Mouse (Mus musculus): Measurements from ENCODE around the gene Slc35e2. TPM values are rescaled to one million over a fixed set of nuclear protein-coding genes. Genes with fewer than 3 reads are reported as not detected.

Gene Slc35e2
- polyA plus RNA-seq, 1 experiment = 20.2 TPM

DNA sequence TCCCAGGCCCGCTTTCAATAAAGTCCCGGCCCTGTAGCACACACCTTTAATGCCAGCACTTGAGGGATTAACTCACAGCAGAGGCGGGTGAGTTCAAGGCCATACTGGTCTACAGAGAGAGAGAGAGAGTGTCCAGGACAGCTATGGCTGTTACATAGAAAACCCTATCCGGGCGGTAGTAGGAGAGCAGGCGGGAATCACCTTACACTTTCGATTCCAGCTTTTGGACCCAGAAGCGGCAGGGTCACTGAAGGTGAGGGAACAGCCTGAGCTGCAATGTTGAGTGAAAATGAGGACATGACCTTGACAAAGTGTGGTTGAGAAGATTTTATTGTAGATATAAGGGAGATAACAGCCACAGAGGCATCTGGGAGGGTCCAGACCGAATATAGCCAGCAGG lies 27.3 kb upstream of the Slc35e2 start:
- H3K27ac ChIP-seq (ENCODE audit: insufficient read depth, low read length) = no peak overlapping the region
- H3K9ac ChIP-seq (ENCODE audit: low read depth, poor library complexity, severe bottlenecking) = no peak overlapping the region
- TF ChIP-seq EP300 (IDR thresholded peaks at IDR 0.05; ENCODE audit: insufficient read depth, low read depth, low read length) = no peak
- no peak for TF ChIP-seq CTCF (IDR thresholded peaks at IDR 0.05; ENCODE audit: low read depth, low read length)
- TF ChIP-seq POLR2A (IDR thresholded peaks at IDR 0.05; ENCODE audit: insufficient read depth, low read length) = no peak
- H3K4me1 ChIP-seq (ENCODE audit: control insufficient read depth, insufficient read depth, low read length) = no peaks in the 10 kb centered on the region
- H3K9me3 ChIP-seq (replicated peaks; ENCODE audit: control insufficient read depth, insufficient read depth, low read length, poor library complexity, severe bottlenecking) = no peaks in the 10 kb centered on the region
- H3K27me3 ChIP-seq (ENCODE audit: control insufficient read depth, insufficient read depth, low read length, poor library complexity, severe bottlenecking) = no peaks in the 10 kb centered on the region
- peaks cover 3% of the 10 kb centered on the region for H3K36me3 ChIP-seq (ENCODE audit: control insufficient read depth, insufficient read depth, low read length, poor library complexity, severe bottlenecking)
- H3K4me3 ChIP-seq (ENCODE audit: low read depth, low read length) = no peak overlapping the region

DNA sequence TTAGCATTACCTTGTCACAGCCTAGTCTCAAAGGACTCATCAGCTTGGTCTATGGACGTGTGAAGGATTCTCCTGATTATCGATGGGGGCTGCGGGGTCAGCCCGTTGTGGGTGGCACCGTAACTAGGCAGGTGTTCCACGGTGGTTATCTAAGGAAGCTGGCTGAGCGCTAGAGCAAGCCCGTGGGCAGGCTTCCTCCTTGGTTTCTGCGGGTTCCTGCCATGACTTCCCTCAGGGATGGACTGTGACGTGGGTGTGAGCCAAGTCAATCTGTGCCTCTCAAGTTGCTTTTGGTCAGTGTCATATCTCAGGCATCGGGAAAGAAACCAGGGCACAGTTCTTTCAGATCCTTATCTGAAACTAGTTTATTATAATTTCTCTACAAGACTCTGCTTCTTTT lies 26.3 kb upstream of the Slc35e2 start:
- H3K4me1 ChIP-seq (ENCODE audit: control insufficient read depth, insufficient read depth, low read length) = no peaks in the 10 kb centered on the region
- no peak overlapping the region for H3K4me3 ChIP-seq (ENCODE audit: low read depth, low read length)
- H3K9ac ChIP-seq (ENCODE audit: low read depth, poor library complexity, severe bottlenecking) = no peak overlapping the region
- no peak overlapping the region for H3K27ac ChIP-seq (ENCODE audit: insufficient read depth, low read length)
- H3K36me3 ChIP-seq (ENCODE audit: control insufficient read depth, insufficient read depth, low read length, poor library complexity, severe bottlenecking) = peaks cover 9% of the 10 kb centered on the region
- no peaks in the 10 kb centered on the region for H3K9me3 ChIP-seq (replicated peaks; ENCODE audit: control insufficient read depth, insufficient read depth, low read length, poor library complexity, severe bottlenecking)
- TF ChIP-seq CTCF (IDR thresholded peaks at IDR 0.05; ENCODE audit: low read depth, low read length) = no peak
- no peak for TF ChIP-seq EP300 (IDR thresholded peaks at IDR 0.05; ENCODE audit: insufficient read depth, low read depth, low read length)
- TF ChIP-seq POLR2A (IDR thresholded peaks at IDR 0.05; ENCODE audit: insufficient read depth, low read length) = no peak
- H3K27me3 ChIP-seq (ENCODE audit: control insufficient read depth, insufficient read depth, low read length, poor library complexity, severe bottlenecking) = no peaks in the 10 kb centered on the region

DNA sequence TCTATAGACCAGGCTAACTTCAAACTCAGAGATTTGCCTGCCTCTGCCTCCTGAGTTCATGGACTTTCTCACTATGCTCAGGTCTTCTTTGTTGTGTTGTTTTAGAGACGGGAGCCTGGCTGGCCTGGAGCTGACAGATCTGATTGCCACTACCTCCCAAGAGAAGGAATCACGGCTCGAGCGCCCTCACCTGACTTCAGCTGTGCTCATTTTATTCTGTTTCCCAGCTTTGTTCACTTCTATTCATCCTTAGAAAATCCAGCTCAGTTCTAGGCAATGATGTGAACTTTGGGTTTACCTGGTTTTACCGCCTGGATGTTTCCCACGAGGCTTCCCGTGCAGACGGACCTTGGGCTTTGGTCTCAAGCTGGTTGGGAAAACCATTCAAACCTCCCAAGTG lies 25.7 kb upstream of the Slc35e2 start:
- Histone ChIP-seq H3K27me3 (ENCODE audit: control insufficient read depth, insufficient read depth, low read length, poor library complexity, severe bottlenecking) (no peaks in the 10 kb centered on the region), H3K4me3 (ENCODE audit: low read depth, low read length) (no peak overlapping the region), H3K9ac (ENCODE audit: low read depth, poor library complexity, severe bottlenecking) (no peak overlapping the region), H3K27ac (ENCODE audit: insufficient read depth, low read length) (no peak overlapping the region), H3K9me3 (replicated peaks; ENCODE audit: control insufficient read depth, insufficient read depth, low read length, poor library complexity, severe bottlenecking) (no peaks in the 10 kb centered on the region), H3K4me1 (ENCODE audit: control insufficient read depth, insufficient read depth, low read length) (no peaks in the 10 kb centered on the region), H3K36me3 (ENCODE audit: control insufficient read depth, insufficient read depth, low read length, poor library complexity, severe bottlenecking) (peaks cover 9% of the 10 kb centered on the region)
- TF ChIP-seq POLR2A (IDR thresholded peaks at IDR 0.05; ENCODE audit: insufficient read depth, low read length) = no peak
- TF ChIP-seq EP300 (IDR thresholded peaks at IDR 0.05; ENCODE audit: insufficient read depth, low read depth, low read length) = no peak
- TF ChIP-seq CTCF (IDR thresholded peaks at IDR 0.05; ENCODE audit: low read depth, low read length) = no peak

DNA sequence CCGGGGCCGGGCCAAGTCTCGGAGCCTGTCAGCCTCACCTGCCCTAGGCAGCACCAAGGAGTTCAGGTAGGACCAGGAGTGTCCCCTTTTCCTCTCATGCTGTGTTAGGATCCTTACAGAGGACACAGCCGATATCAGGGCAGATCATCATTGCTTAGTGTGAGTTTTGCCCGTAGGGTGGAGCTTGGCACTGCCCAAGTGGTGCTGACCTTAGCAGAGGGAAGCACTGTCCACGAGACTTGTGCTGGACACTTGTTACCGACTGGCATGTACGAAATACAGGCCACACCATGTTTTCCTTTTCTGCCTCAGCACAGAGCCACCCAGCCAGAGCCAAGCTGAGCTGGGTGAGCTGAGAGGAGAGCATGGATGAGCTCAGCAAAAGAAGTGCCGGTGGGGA lies 24.1 kb upstream of the Slc35e2 start:
- TF ChIP-seq POLR2A (IDR thresholded peaks at IDR 0.05; ENCODE audit: insufficient read depth, low read length) = no peak
- TF ChIP-seq EP300 (IDR thresholded peaks at IDR 0.05; ENCODE audit: insufficient read depth, low read depth, low read length) = no peak
- no peak for TF ChIP-seq CTCF (IDR thresholded peaks at IDR 0.05; ENCODE audit: low read depth, low read length)
- no peaks in the 10 kb centered on the region for H3K4me1 ChIP-seq (ENCODE audit: control insufficient read depth, insufficient read depth, low read length)
- H3K36me3 ChIP-seq (ENCODE audit: control insufficient read depth, insufficient read depth, low read length, poor library complexity, severe bottlenecking) = peaks cover 9% of the 10 kb centered on the region
- no peak overlapping the region for H3K27ac ChIP-seq (ENCODE audit: insufficient read depth, low read length)
- H3K9ac ChIP-seq (ENCODE audit: low read depth, poor library complexity, severe bottlenecking) = no peak overlapping the region
- no peak overlapping the region for H3K4me3 ChIP-seq (ENCODE audit: low read depth, low read length)
- no peaks in the 10 kb centered on the region for H3K27me3 ChIP-seq (ENCODE audit: control insufficient read depth, insufficient read depth, low read length, poor library complexity, severe bottlenecking)
- H3K9me3 ChIP-seq (replicated peaks; ENCODE audit: control insufficient read depth, insufficient read depth, low read length, poor library complexity, severe bottlenecking) = no peaks in the 10 kb centered on the region

DNA sequence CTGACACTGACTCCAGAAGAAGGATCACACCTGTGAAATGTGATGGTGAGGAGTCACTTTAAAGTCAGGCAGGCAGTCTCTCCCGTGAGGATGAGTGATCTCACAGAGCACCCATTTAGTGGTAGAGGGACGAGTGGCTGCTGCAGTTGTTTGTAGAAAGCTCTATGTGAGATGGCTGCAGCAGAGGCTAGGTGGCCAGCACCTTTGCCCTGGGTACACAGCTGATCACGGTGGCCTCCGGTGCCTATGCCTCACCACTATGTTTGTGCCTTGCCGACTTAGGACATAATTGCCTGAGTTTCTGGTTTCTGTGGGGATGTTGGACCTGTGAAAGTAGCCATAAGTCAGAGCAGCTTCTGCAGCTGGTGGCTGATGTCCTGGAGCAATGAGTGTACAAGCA lies 23.5 kb upstream of the Slc35e2 start:
- no peaks in the 10 kb centered on the region for H3K4me1 ChIP-seq (ENCODE audit: control insufficient read depth, insufficient read depth, low read length)
- no peaks in the 10 kb centered on the region for H3K9me3 ChIP-seq (replicated peaks; ENCODE audit: control insufficient read depth, insufficient read depth, low read length, poor library complexity, severe bottlenecking)
- TF ChIP-seq POLR2A (IDR thresholded peaks at IDR 0.05; ENCODE audit: insufficient read depth, low read length) (no peak), EP300 (IDR thresholded peaks at IDR 0.05; ENCODE audit: insufficient read depth, low read depth, low read length) (no peak), CTCF (IDR thresholded peaks at IDR 0.05; ENCODE audit: low read depth, low read length) (no peak)
- no peak overlapping the region for H3K4me3 ChIP-seq (ENCODE audit: low read depth, low read length)
- H3K27ac ChIP-seq (ENCODE audit: insufficient read depth, low read length) = no peak overlapping the region
- H3K36me3 ChIP-seq (ENCODE audit: control insufficient read depth, insufficient read depth, low read length, poor library complexity, severe bottlenecking) = peaks cover 9% of the 10 kb centered on the region
- no peaks in the 10 kb centered on the region for H3K27me3 ChIP-seq (ENCODE audit: control insufficient read depth, insufficient read depth, low read length, poor library complexity, severe bottlenecking)
- no peak overlapping the region for H3K9ac ChIP-seq (ENCODE audit: low read depth, poor library complexity, severe bottlenecking)

DNA sequence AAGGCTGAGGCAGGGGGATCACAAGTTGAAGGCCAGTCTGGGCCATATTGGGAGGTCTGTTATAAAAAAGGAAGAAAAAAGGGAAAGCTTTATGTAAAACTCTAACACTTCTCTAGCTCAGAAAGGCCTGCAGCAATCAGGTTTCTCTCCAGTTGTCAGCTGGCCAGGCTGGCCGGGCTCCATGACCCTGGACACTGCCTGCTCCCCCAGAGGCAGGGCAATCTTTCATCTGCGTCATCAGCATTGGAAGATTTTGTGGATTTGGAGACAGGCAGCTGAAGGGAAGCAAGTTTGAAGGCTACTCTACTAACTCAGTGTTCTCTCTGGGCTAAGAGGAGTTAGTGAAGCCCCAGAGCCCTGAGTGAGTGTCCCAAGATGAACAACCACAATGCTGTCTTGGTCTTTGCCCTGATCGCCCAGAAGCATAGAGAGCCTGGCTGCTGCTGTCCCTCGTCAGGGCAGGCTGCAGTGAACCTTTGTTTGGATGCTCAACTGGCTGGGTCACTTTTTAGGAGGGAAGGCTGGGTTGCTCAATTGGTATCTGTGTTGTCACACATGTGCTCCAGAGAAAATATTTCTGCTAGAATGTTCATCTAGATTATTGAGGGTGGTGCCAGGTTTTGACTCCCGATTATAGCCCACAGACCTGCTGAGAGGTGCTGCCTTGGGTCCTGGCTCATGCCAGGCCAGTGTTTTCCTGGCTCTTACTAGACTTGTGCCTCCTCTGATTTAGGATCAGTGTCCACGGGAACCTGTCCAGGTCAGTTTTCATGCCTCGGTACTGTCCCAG lies 22.7 kb upstream of the Slc35e2 start:
- Histone ChIP-seq H3K27ac (ENCODE audit: insufficient read depth, low read length) (no peak overlapping the region), H3K9ac (ENCODE audit: low read depth, poor library complexity, severe bottlenecking) (no peak overlapping the region), H3K27me3 (ENCODE audit: control insufficient read depth, insufficient read depth, low read length, poor library complexity, severe bottlenecking) (no peaks in the 10 kb centered on the region), H3K4me1 (ENCODE audit: control insufficient read depth, insufficient read depth, low read length) (no peaks in the 10 kb centered on the region), H3K4me3 (ENCODE audit: low read depth, low read length) (no peak overlapping the region), H3K9me3 (replicated peaks; ENCODE audit: control insufficient read depth, insufficient read depth, low read length, poor library complexity, severe bottlenecking) (no peaks in the 10 kb centered on the region), H3K36me3 (ENCODE audit: control insufficient read depth, insufficient read depth, low read length, poor library complexity, severe bottlenecking) (peaks cover 12% of the 10 kb centered on the region)
- TF ChIP-seq EP300 (IDR thresholded peaks at IDR 0.05; ENCODE audit: insufficient read depth, low read depth, low read length) (no peak), CTCF (IDR thresholded peaks at IDR 0.05; ENCODE audit: low read depth, low read length) (no peak), POLR2A (IDR thresholded peaks at IDR 0.05; ENCODE audit: insufficient read depth, low read length) (no peak)
